Mouse (Mus musculus) thymus, postnatal 25 days (tissue): Measurements from ENCODE around the gene Ptgr1.
A peak's percentile ranks its signal among the peaks of the same experiment; 100 is the strongest.

Experiments used
- DNase-seq: peaks from one replicate; pipeline ENCODE4 v3.0.0; 2022

Ptgr1 gene

GRCm38 (mm10) chr4:58990609-58991434, 3.9 kb upstream of the Ptgr1 start:
- DNase-seq: no peak

- DNase-seq: no peak
These were observed 2.5 kb upstream of the Ptgr1 start for GRCm38 (mm10) chr4:58989303-58989898.

- peak; percentile 87 for DNase-seq
These were observed 1.7 kb downstream of the Ptgr1 start for GRCm38 (mm10) chr4:58985157-58985648.

- no peak for DNase-seq
These were observed 4.1 kb downstream of the Ptgr1 start for GRCm38 (mm10) chr4:58982806-58983205.

GRCm38 (mm10) chr4:58981421-58981820, 5.5 kb downstream of the Ptgr1 start:
- no peak for DNase-seq

GRCm38 (mm10) chr4:58975711-58976110, 11.2 kb downstream of the Ptgr1 start:
- DNase-seq: no peak

- DNase-seq: no peak
These were observed 16.2 kb downstream of the Ptgr1 start for GRCm38 (mm10) chr4:58970678-58971077.

- no peak for DNase-seq
These were observed 21.8 kb downstream of the Ptgr1 start for GRCm38 (mm10) chr4:58965136-58965535.

- DNase-seq: no peak
These were observed 23.6 kb downstream of the Ptgr1 start for GRCm38 (mm10) chr4:58963271-58963670.

- no peak for DNase-seq
These were observed 25.2 kb downstream of the Ptgr1 start for GRCm38 (mm10) chr4:58961719-58962118.

GRCm38 (mm10) chr4:58952630-58953029, 34.3 kb downstream of the Ptgr1 start:
- DNase-seq: no peak

- DNase-seq: no peak
These were observed 38.5 kb downstream of the Ptgr1 start for GRCm38 (mm10) chr4:58948391-58948790.

- no peak for DNase-seq
These were observed 42.2 kb downstream of the Ptgr1 start for GRCm38 (mm10) chr4:58944695-58945094.

- no peak for DNase-seq
These were observed 42.7 kb downstream of the Ptgr1 start for GRCm38 (mm10) chr4:58944206-58944553.

GRCm38 (mm10) chr4:58943420-58944205, 43.3 kb downstream of the Ptgr1 start, which contains the start of gene Zkscan16:
Gene Zkscan16, plus strand, starts transcription at chr4:58943628.
- DNase-seq: peak; percentile 59

GRCm38 (mm10) chr4:58942942-58943341, 44.0 kb downstream of the Ptgr1 start:
- no peak for DNase-seq

- no peak for DNase-seq
These were observed 45.3 kb downstream of the Ptgr1 start for GRCm38 (mm10) chr4:58941638-58942037.

- no peak for DNase-seq
These were observed 51.1 kb downstream of the Ptgr1 start for GRCm38 (mm10) chr4:58935846-58936245.

GRCm38 (mm10) chr4:58934746-58935476, 52.0 kb downstream of the Ptgr1 start:
- peak; percentile 36 for DNase-seq

GRCm38 (mm10) chr4:58934308-58934707, 52.6 kb downstream of the Ptgr1 start:
- DNase-seq: no peak

GRCm38 (mm10) chr4:58932541-58932940, 54.4 kb downstream of the Ptgr1 start:
- DNase-seq: no peak

GRCm38 (mm10) chr4:58927661-58928060, 59.3 kb downstream of the Ptgr1 start:
- peak; percentile 17 for DNase-seq

GRCm38 (mm10) chr4:58926120-58926519, 60.8 kb downstream of the Ptgr1 start:
- no peak for DNase-seq
